Mouse (Mus musculus): ENCODE results near the gene Adrb1.
"Not testable (repeated sequence)": the region's sequence is repeated elsewhere in the genome, so short reads cannot be mapped to it uniquely, and the experiment has no call there.

The Adrb1 gene

DNA sequence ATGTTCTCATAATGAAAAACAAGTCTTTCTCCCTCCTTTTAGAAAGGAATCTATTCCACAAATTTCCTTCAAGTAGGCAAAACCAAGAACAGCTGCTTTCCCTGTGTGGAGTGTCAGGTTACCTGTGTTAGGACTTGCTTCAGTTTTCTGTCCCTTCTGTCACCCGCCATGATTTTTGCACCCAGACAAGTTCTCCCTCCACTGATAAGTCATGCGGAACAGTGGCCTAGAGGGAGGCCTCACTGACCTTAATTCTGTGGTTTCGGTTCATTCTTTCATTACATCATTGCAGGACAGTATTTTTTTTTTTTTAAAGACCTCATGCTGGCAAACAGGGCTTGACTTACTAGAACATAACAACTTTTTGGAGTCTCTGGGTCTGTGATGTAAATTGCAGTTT is 27.3 kb downstream of the Adrb1 start:
- DNase-seq (ENCODE audit: low spot score in 2 of 2), result no peak

DNA sequence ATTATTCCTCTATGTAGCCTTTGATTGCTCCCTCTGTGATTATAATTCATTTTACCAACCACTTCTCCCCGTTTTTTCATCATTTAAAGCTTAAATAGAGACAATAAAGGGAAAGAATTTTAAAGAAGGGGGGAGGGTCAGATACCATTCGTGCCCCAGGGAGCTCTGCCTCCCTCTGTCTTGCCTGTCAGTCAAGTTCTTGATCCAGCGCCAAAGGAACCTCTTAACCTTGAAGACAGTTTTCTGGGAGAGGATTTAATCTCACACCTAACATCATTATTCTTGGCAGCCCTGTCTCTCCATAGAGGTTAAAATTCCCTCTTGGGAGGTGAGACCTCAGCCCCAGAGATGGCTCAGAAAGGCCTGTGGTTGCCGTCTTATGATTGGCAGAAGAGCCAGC is 28.7 kb downstream of the Adrb1 start:
- no peak for DNase-seq (ENCODE audit: low spot score in 2 of 2)

DNA sequence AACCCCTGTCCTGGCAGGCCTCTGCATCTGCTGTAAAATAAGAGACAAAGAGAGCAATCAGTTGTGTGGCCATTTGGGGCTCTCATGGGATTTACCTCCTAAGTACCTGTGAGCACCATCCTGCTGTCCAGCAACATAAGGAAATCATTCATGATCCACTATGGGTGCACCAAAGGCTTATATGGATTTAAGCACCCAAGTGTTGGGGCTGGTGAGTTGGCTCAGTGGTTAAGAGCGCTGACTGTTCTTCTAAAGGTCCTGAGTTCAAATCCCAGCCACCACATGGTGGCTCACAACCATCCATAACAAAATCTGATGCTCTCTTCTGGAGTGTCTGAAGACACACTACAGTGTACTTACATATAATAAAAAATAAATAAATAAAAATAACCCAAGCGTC is 32.5 kb downstream of the Adrb1 start:
- not testable (repeated sequence) for DNase-seq (ENCODE audit: low spot score in 2 of 2)

DNA sequence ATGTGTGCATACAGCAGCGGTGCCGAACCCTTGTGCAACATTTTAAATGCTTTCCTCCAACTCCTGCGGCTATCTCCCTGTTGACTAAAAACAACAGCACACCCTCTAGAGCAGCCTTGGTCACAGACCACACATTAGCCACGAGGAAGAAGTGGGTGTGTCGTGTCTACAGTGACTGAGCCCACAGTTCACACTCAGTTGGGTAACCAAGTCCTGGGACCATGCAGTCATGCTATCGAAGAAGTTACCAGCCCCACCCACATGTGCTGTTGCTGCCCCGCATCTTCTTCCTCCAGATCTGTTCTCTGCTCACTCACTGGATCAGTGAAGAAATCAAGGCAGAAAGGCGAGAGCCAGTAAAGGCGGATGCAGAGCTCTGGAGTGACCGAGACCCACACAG is 34.4 kb downstream of the Adrb1 start:
- no peak for DNase-seq (ENCODE audit: low spot score in 2 of 2)

DNA sequence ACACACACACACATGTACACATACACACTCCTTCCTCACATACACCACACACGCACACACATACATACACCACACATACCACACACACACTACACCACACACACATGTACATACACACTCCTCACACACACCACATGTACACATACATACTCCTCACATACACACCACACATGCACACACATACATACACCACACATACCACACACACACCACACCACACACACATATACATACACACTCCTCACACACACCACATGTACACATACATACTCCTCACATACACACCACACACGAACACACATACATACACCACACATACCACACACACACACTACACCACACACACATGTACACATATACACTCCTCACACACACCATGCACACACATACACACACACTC is 36.3 kb downstream of the Adrb1 start:
- no peak for DNase-seq (ENCODE audit: low spot score in 2 of 2)

DNA sequence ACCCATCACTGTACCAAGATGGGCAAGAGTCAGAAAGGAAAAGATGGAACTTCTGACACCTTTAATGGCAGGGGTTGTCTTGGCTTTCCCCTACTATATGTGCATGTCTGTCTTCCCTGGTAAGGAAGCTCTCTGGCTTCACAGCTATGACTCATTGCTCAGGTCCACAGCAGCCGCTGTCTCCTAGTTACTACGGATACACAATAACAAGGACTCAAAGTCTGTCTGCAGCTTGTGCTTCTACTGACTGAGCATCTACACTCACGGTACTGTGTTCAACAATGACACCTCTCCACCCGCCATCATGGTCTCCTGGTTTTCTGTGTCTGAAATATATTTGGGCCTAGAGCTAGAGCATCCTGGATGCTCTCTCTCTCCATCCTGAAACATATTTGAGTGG is 37.7 kb downstream of the Adrb1 start:
- peak in 1 of 2 experiments; percentile 29 for DNase-seq (ENCODE audit: low spot score in 2 of 2)

DNA sequence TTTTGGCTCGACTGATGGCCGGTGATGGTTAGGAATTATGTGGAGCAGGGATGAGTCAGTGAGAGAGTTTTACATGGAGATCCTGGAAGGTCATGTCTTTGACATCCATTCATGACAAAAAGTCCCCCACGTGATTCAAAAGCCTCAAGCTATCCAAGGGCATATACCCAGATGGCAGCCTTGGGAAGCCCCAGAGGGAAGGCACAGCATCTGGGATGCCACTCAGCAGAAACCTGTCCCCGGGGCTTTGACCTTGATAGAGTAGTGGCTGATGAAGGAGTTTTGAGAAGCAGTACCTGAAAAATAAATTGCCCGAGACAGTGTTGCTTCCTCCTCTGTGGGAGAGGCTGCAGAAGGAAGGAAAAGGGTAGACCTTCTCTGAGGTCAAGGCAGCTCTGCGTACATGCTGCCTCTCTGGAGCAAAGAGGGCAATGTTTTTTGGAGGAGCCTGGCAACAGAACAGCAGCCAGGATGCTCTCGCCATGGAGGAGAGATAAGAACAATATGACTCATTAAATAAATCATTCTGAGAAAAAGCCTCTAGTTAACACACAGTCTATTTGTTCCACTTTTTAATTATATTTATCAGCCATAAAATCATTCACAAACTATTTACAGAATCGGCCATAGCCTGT is 38.4 kb downstream of the Adrb1 start:
- DNase-seq (ENCODE audit: low spot score in 2 of 2), result no peak

DNA sequence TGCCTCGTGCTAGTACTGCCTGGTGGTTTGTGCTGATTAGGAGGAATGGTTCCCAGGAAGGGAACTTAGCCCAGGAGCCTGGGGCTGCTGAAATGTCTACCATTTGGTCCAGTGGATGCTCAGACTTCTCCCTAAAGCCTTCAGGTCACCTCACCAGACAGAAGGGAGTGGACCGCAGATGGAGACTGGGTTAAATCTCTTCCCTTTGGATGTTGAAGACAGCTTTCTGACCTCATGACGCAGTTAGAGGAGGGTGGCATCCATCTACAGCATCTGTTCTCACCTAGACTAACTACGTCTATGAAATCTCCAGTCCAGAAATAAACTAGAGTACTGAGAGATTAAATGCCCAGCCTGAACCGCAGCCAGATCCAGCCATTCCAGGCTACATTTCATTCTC is 39.1 kb downstream of the Adrb1 start:
- no peak for DNase-seq (ENCODE audit: low spot score in 2 of 2)

DNA sequence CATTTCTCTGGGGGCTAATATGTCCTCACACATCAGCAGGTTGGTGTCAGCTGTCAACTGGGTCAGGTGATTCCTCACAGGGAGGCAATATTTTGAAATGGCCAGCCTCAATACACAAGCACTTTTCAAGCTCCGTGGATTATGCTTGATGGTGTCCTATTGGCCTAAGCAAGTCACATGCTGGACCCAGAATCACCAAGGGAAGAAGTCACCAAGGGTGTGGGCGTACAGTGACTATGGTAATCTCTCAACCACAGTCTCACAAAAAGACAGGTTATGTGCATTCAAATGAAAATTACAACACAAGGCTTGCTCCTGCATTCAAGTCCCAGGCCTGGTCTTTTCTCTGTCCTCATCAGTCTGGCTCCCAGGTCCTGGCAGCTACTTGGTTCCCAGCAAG is 39.7 kb downstream of the Adrb1 start:
- no peak for DNase-seq (ENCODE audit: low spot score in 2 of 2)

DNA sequence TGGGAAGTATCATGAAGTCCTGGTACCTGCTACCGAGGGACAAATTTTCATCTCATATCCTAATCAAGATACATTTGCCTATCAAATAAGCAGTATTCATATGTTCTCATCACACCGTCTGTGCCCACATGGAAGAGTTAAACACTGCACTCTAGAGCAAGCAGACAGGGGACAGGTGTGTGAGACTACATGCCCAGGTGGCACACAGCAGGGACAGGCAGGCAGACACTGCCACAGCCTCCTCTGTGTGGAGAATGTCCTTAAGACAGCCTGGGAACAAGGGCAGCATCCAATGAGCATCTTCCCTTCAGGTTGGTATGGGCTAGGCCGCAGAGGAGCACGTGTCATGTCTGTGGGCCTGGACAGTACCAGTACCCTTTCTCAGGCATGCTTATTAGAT is 40.7 kb downstream of the Adrb1 start:
- DNase-seq (ENCODE audit: low spot score in 2 of 2), result no peak

DNA sequence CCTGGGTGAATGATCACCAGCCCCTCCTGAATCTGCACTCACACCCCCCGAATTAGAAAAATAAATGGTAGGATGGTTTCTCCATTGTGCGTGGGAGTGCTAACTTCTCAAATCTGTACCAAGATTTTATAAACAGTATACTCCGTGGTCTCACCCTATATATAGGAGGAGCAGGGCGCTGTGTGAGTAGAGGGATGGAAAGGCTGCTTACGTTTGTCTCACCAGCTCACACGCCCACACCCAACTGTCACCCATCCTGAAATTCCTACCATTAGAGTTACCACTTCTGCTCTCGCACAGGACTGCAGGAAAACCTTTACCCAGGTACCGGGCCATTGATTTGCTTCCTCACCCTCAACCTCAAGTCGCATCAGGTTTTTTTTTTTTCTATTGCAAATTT is 47.0 kb downstream of the Adrb1 start:
- DNase-seq (ENCODE audit: low spot score in 2 of 2), result peak; percentile 67 to 74

DNA sequence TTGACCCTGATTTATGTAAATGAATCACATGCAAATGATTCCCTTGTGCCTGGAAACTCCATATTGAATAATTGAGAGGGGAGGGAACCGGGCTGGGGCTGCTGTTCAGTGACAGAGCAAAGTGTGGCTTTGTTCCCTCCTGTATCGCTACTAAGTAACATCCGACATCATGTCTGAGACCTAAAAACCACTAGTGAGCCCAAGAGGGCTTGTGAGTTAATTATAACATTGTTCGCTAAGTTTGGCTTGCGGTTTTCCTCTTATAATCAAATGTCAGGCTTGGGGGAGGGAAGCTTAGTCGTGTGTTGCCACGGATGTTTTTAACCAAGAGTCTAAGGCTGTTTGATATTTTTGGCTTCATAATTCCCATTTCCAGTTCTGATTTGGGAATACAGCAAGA is 50.2 kb downstream of the Adrb1 start:
- DNase-seq (ENCODE audit: low spot score in 2 of 2), result no peak

DNA sequence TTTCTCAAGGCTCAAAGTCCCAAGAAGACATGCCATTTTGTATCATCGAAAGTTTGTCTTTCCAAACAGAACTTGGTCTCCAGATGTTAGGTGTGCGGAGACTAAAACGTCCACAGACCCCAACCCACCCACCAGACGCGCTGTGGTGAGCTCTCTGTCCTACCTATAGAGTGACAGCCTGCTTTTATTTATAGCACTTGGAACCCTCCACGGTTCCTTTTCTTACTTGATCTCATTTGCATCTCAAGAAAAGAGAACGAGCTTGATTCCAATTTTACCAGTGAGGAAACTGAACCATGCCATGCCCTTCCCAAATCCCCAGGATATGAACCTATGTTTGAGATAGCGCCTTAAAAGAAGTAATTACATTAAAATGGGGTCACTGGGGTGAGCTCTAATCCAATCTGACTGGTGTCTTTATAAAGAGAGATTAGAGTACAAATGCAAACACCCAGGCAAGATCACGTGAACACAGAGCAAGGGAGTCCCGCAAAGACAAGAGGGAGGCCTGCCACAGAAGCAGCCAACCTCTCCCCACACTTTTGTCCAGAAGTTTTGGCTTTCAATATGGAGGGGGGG is 51.5 kb downstream of the Adrb1 start:
- DNase-seq (ENCODE audit: low spot score in 2 of 2), result no peak

DNA sequence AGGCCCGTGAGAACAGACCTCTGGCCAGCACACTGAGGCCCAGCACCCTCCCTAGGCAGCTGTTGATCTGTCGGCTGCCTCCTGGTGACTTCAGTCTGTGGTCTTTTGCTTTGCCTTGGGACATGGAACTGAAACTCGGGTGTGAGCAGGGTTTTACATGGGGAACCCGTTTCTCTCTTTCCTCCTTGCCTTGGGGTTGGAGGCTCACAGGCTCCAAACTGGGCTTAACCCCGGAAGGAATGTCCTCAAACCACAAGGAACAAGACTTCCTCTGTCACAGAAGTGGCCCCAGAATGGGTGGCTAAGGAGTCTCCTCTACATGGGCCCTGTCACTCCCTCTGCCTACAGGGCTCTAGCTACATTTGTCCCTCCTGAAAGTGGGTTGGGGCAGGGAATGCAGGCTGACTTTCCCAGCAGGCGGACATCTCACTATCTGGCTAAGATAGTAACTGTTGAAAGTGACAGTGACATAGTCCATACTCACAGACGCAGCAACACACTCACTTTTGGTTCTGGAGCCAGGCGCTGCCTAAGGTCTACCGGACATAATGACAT is 52.5 kb downstream of the Adrb1 start:
- no peak for DNase-seq (ENCODE audit: low spot score in 2 of 2)

DNA sequence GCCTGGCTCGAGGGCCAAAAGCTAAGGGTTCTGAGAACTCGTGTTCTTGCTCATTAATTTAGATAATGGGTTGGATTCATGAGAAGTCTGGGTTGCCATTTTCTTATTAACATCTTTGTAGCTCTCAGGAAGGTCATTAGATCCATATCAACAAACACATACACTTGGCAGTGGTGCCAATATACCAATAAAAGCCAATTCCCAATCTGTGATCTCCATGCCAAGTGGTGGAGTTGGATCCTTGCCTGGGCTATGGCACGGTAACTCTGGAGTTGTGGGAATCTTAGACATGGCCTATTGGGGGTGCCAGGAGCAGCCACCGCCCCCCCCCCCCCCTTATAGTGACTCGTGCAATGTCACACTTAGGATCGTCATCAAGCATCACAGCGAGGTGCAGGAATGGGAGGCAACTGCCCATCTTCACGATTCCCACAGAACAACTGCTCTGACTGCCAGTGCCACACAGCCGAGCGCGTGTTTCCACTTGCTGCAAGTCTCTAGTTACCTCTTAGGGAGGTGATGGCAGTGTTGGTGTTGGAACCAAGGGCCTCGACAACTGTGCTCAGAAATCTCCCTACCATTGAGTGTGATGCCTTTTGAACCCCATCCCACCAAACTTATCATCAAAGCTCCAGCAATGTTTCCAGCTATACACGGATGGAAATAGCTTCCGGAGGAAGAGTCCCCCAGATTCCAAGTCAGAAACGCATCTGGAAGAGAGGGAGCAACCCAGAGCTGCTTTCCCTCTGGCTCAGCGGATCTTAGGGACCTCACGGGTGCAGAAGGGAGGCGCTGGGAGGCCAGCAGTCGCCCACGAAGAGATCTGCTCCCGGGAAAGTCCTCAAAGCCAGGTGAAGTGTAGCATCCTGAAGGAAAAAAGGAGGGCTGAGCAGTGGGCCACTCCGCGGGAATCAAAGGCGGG is 53.2 kb downstream of the Adrb1 start:
- DNase-seq (ENCODE audit: low spot score in 2 of 2), result no peak

DNA sequence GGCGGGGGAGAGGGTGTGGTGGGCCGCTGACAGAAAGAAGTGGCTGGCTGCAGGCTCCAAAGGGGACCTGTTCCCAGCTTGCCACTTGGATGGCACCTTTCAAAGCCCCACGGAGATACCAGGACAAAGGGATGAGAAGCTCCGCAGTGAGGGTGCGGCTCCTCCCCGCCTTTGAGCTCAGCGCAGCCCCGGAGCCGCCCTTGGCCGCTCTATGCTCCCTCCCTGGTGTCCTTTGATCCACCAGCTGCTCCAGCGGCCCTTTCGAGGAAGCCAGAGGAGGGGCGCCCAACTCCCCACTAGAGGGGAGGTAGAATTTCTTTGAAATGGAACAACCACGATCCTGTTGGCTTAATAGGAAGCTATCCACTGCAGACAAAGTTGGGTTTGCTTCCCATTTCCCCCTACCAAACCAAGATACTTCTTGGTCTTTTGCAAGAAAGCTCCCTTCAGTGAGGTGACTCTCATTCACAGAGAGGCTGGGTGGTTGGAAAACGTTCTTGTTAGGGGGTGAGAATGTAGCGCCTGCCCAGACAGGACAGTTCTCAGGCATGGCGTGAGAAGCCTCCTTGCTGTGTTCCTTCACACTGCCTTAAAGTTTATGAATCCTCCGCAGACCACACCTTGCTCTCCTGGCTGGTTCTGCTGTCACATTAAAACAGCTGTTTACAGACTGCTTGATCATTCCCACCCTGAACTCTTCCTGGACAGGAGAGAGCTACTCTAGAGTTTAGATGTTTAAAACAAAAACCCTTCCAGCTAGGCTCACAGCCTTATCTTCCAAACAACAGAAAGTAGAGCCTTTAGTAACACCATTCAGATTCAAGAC is 54.1 kb downstream of the Adrb1 start:
- DNase-seq (ENCODE audit: low spot score in 2 of 2), result no peak

DNA sequence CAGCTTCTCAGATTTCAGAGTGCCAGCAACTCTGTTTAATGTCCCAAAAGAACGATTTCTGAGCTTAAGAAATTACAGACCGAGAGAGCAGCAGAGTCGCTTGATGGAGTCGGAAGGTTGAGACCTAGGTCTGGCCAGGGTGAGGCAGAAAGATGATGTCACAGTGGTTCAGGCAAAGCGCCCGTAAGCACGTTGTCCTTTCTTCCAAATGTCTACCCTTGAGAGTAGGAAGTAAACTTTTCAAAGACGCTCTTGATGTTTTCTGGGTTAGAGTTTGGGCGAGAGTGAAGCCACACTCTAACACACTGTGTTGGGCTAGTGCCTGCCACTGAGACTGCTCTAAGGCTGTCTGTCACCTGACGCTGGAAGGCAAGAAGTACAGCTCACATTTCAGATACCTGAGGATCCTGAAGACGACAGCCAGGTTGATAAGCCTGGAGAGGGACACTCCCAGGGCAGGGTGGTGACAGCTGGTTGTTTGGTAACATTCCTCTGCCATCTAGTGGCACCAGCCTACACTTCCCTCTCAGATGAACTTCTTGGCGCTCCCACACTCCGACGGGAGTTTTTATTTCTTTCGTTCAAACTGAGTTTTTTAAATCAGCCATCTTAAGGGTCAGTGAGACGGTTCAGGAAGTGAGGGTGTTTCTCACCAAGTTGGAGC is 54.9 kb downstream of the Adrb1 start:
- peak; percentile 54 to 65 for DNase-seq (ENCODE audit: low spot score in 2 of 2)

DNA sequence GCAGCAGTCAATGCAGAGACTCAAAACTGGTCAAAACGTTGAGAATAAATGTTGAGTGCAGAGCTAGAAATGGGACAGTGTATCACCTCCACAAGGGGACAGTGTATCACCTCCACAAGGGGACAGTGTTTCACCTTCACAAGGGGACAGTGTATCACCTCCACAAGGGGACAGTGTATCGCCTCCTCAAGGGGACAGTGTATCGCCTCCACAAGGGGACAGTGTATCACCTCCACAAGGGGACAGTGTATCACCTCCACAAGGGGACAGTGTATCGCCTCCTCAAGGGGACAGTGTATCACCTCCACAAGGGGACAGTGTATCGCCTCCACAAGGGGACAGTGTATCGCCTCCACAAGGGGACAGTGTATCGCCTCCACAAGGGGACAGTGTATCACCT is 56.5 kb downstream of the Adrb1 start:
- DNase-seq (ENCODE audit: low spot score in 2 of 2), result not testable (repeated sequence)

Data from right cerebral cortex, adult 2 months (tissue).